Mouse (Mus musculus) midbrain, embryonic 16.5 days (tissue): ENCODE data around the gene Psen2. TPM values are rescaled to one million over a fixed set of nuclear protein-coding genes. Genes with fewer than 3 reads are reported as not detected.

ENCODE experiments used
- ATAC-seq: fragments of 200-750 bp; cut with Nextera tagmentation; 2 replicates; pipeline ENCODE4 v1.8.0; 2017; ENCODE audit warnings: moderate TSS enrichment
- H3K27ac ChIP-seq: fragments of 300-500 bp; sonication (generic); 2 replicates; pipeline ENCODE4 v1.5.1; 2014; ENCODE audit warnings: mild to moderate bottlenecking, low read length, mixed read lengths
- H3K27me3 ChIP-seq: fragments of 300-500 bp; sonication (generic); 2 replicates; pipeline ENCODE4 v1.6.1; 2014; ENCODE audit warnings: low read depth, low read length, mixed read lengths; ENCODE audit not compliant: control insufficient read depth, insufficient read depth
- H3K36me3 ChIP-seq: fragments of 300-500 bp; sonication (generic); 2 replicates; pipeline ENCODE4 v1.6.1; 2014; ENCODE audit warnings: mild to moderate bottlenecking, low read length, moderate library complexity, mixed read lengths; ENCODE audit not compliant: control insufficient read depth, insufficient read depth
- H3K4me1 ChIP-seq: fragments of 300-500 bp; sonication (generic); 2 replicates; pipeline ENCODE4 v1.6.1; 2014; ENCODE audit warnings: mild to moderate bottlenecking, low read length, mixed read lengths; ENCODE audit not compliant: control insufficient read depth, insufficient read depth
- H3K4me2 ChIP-seq: fragments of 300-500 bp; sonication (generic); 2 replicates; pipeline ENCODE4 v1.6.1; 2014; ENCODE audit warnings: mild to moderate bottlenecking, low read length, mixed read lengths
- H3K4me3 ChIP-seq: fragments of 300-500 bp; sonication (generic); 2 replicates; pipeline ENCODE4 v1.5.1; 2014; ENCODE audit warnings: low read depth, mild to moderate bottlenecking, low read length, moderate library complexity, mixed read lengths
- H3K9ac ChIP-seq: fragments of 300-500 bp; sonication (generic); 2 replicates; pipeline ENCODE4 v1.6.1; 2014; ENCODE audit warnings: low read depth, low read length, mixed read lengths
- H3K9me3 ChIP-seq: fragments of 300-500 bp; sonication (generic); replicated peaks from 2 replicates; pipeline ENCODE4 v1.6.1; 2014; ENCODE audit warnings: mild to moderate bottlenecking, low read length, mixed read lengths; ENCODE audit not compliant: control insufficient read depth, poor library complexity, severe bottlenecking
- WGBS: fragments of 180-500 bp; shearing (Covaris S2); extraction: QIAGEN DNeasy Blood & Tissue Kit; methylation state at CpG from one replicate; pipeline ENCODE4 v1.1.7; 2014; 5-methylcytosine and 5-hydroxymethylcytosine counted together
- polyA plus RNA-seq: library from polyadenylated mRNA; unstranded; fragments of >200 nt; fragmentation: Nextera tagmentation; extraction: Ambion mirVana; gene quantifications from 2 replicates; pipeline ENCODE4 v1.2.1, GENCODE M21; 2015

The Psen2 gene
- polyA plus RNA-seq, 1 experiment from 2014 or later = 20.2 TPM

DNA sequence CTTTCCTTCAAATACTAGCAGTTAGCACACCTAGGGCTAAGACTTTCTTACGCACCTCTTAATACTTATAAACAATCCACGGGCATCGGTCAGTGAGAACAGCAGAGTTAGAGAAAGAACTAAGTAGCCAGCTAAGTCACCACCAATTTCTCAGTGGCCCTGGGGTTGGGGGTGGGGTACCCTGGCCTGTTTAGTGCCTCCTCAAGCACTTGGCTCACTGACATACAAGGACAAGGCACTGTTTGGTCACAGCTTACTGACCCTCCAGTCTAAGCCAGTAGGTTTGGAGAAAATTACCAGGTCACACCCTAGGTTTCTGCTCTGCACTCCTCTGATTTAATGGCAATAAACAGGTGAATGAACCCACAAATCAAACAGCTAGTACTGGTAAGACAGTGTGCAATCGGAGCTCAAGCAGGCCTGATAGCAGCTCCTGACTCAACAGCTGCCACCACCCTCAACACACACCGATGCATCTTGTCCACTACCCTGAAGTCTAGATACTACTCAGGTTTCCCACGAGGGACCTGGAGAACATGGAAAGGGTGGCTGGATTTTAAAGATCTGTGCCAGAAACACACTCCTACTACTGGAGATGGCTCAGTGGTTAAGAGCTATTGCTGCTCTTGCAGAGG is 79.6 kb downstream of the Psen2 start:
- Histone ChIP-seq H3K4me1 (no peaks in the 10 kb centered on the region), H3K9ac (no peak overlapping the region), H3K36me3 (no peaks in the 10 kb centered on the region), H3K9me3 (no peaks in the 10 kb centered on the region), H3K4me3 (no peak overlapping the region), H3K27me3 (no peaks in the 10 kb centered on the region), H3K27ac (no peak overlapping the region), H3K4me2 (no peak overlapping the region)
- no peak for ATAC-seq
- 95% methylated on average over 6 of the region's 6 CpGs for WGBS

DNA sequence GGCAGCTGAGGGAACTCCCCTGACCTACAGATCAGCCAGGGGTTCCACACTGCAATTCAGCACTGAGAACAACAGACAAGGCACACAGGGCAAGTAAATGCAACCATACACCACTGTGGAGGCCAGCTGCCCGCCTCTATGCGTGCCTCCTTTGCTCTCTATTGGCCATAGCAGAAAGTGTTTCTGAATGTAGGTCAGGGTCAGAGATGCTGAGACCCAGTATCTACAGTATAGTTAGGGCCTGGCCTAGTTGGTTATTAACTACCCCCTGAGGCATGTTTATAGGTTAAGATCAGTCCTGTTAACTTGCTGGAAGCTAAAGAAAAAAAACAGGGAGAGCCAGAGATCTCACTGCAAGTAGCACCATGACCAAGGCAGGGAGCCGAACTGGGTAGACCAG is 80.5 kb downstream of the Psen2 start:
- Histone ChIP-seq H3K27ac (no peak overlapping the region), H3K9me3 (no peaks in the 10 kb centered on the region), H3K4me3 (no peak overlapping the region), H3K9ac (no peak overlapping the region), H3K4me2 (no peak overlapping the region), H3K4me1 (no peaks in the 10 kb centered on the region), H3K27me3 (no peaks in the 10 kb centered on the region), H3K36me3 (no peaks in the 10 kb centered on the region)
- 75% methylated on average over 3 of the region's 3 CpGs for WGBS
- ATAC-seq = no peak

DNA sequence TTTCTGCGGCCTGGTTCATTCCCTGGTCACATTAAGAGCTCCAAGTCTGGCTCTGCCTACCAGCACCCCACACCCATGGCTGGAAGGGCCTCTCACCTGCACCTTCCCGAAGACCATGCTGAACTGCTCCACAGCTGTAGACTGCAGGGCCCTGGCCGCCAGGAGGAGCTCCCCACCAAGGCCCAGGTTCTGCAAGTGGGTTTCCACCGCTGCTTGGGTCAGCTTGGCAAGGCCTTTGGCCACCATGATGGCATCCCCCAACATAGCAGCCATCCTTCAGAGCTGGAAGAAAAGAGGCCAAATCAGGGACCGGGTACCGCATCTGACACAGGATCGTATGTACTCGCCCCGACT is 81.3 kb downstream of the Psen2 start:
- no peak for ATAC-seq
- no peak overlapping the region for H3K27ac ChIP-seq

DNA sequence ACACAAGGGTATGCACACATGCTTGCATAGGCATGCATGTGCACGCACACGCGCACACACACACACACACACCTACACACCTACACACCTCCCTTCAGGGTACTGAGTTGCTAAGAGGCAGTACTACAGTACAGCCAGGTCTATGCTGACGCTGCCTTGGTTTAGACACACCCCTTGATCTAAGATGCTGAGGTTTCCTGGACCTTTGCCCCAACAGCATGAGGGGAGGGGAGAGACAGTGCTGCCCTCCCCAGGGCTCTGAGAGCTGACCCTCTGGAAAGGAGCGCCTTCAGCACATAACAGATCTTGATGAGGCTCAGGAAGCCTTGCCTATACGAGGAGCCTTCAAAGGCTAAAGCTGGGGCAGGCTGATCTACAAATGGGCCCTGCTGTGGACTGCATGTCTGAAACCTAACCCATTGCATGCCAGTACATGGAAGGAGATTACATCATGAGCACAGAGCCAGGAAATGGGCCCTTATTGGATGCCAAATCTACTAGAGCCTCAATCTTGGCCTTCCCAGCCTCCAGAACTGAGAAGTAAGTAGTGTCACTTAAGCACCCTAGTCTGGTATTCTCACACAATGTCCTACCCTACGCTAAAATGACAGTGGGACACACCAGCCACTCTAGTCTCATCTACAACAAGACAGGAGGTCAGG is 81.8 kb downstream of the Psen2 start:
- H3K4me2 ChIP-seq = no peak overlapping the region
- no peak overlapping the region for H3K4me3 ChIP-seq

More for the DNA sequence above, 81.3 kb downstream of the Psen2 start:
- no peak overlapping the region for H3K4me2 ChIP-seq
- H3K4me1 ChIP-seq = no peaks in the 10 kb centered on the region
- no peaks in the 10 kb centered on the region for H3K27me3 ChIP-seq
- H3K4me3 ChIP-seq = no peak overlapping the region
- no peaks in the 10 kb centered on the region for H3K36me3 ChIP-seq
- no peak overlapping the region for H3K9ac ChIP-seq
- no peaks in the 10 kb centered on the region for H3K9me3 ChIP-seq
- whole genome bisulfite sequencing = 83% methylated on average over 9 of the region's 9 CpGs

DNA sequence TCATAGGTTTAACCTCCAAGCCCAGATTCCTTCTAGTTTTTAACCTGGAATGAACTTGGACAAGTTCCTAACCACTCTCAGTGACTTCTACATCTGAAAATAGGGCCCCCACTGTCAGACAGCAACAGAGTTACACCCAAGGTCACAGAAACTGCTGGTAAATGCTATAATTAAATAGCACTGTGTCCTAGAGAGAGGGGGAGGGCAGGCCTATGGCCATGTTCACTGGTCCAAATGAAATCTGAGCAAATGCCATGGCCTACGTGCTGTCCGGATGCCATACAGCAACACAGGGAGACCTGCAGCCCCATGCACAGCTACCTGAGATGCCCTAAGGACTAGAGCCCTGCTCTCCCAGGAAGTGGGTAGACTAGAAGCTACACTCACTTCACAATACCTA is 83.4 kb downstream of the Psen2 start:
- Histone ChIP-seq H3K4me2 (no peak overlapping the region), H3K4me1 (no peaks in the 10 kb centered on the region), H3K9me3 (no peaks in the 10 kb centered on the region), H3K27ac (no peak overlapping the region), H3K9ac (no peak overlapping the region), H3K27me3 (no peaks in the 10 kb centered on the region), H3K36me3 (no peaks in the 10 kb centered on the region), H3K4me3 (no peak overlapping the region)
- ATAC-seq = no peak
- 100% methylated on average over 2 of the region's 2 CpGs for WGBS

More for the DNA sequence above, 81.8 kb downstream of the Psen2 start:
- WGBS = 89% methylated on average over 7 of the region's 7 CpGs
- Histone ChIP-seq H3K9ac (no peak overlapping the region), H3K36me3 (no peaks in the 10 kb centered on the region), H3K27me3 (no peaks in the 10 kb centered on the region), H3K4me1 (no peaks in the 10 kb centered on the region), H3K9me3 (no peaks in the 10 kb centered on the region), H3K27ac (no peak overlapping the region)
- ATAC-seq = no peak

DNA sequence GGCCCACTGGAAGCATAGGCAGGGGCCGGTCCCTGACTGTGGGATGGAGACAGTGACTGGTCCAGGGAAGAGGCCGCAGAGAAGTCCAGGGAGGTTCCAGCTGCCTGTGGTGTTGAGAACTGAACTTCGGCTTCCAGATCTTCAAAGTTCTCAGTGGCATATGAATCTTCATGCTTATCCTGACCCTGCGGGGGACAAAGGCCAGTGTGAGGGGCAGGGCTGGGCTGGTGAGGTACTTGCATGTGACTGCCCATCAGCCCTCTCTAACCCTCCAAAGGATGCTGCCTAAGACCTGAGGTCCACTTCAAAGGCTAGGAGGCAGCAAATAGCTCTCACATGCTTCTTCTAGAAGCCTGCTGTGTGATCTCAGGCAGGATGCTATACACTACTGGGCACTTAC is 84.1 kb downstream of the Psen2 start:
- 94% methylated on average over 4 of the region's 4 CpGs for WGBS

DNA sequence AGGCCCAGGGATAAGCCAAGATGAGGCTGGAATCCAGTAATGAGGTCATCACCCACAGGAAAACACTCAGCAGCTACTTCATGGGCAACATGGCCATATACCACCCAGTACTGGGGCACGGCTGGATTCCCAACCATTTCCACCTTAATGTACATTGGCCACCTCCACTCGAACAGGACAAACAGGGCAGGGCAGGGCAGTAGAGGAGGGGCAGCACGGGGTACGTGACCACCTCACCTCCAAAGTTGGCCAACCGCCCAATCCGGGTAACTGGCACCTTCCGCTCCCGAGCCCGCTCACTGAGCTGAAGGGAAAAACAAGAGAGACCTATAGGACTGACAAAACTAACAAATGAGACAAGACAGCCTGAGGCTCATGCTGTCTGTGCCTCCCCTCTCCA is 84.9 kb downstream of the Psen2 start:
- H3K4me1 ChIP-seq = no peaks in the 10 kb centered on the region
- no peak overlapping the region for H3K27ac ChIP-seq
- no peak overlapping the region for H3K9ac ChIP-seq
- no peak overlapping the region for H3K4me2 ChIP-seq
- H3K27me3 ChIP-seq = no peaks in the 10 kb centered on the region
- WGBS = 88% methylated on average over 9 of the region's 9 CpGs
- H3K4me3 ChIP-seq = no peak overlapping the region
- H3K36me3 ChIP-seq = no peaks in the 10 kb centered on the region
- ATAC-seq = no peak
- H3K9me3 ChIP-seq = no peaks in the 10 kb centered on the region

More for the DNA sequence above, 84.1 kb downstream of the Psen2 start:
- Histone ChIP-seq H3K4me3 (no peak overlapping the region), H3K9ac (no peak overlapping the region), H3K9me3 (no peaks in the 10 kb centered on the region), H3K4me1 (no peaks in the 10 kb centered on the region), H3K27ac (no peak overlapping the region), H3K4me2 (no peak overlapping the region), H3K27me3 (no peaks in the 10 kb centered on the region), H3K36me3 (no peaks in the 10 kb centered on the region)
- ATAC-seq = no peak

Other genes starting within 250 kb of the Psen2 start
- gene Coq8a, start 63.8 kb downstream of the Psen2 start, polyA plus RNA-seq = 2.7 and 3.2 TPM in 2 replicates
- gene Itpkb, start 67.0 kb upstream of the Psen2 start, polyA plus RNA-seq = 2.2 and 2.3 TPM in 2 replicates
- gene Stum, start 220.1 kb upstream of the Psen2 start, polyA plus RNA-seq = 7.0 and 11.5 TPM in 2 replicates